Mouse (Mus musculus) CD4-positive helper T cell, adult 2 months (primary cell): ENCODE measurements at regions not wholly inside any gene's neighbourhood (a gene's known extent, or its start where the extent isn't known, plus 50 kb on each side); places are given as distances from the start of the nearest gene placed in this dataset.

ENCODE experiments used
- DNase-seq: peaks from one replicate; pipeline ENCODE4 v3.0.0-alpha.2; 2012; ENCODE audit warnings: low read depth, missing footprints, low spot score

DNA sequence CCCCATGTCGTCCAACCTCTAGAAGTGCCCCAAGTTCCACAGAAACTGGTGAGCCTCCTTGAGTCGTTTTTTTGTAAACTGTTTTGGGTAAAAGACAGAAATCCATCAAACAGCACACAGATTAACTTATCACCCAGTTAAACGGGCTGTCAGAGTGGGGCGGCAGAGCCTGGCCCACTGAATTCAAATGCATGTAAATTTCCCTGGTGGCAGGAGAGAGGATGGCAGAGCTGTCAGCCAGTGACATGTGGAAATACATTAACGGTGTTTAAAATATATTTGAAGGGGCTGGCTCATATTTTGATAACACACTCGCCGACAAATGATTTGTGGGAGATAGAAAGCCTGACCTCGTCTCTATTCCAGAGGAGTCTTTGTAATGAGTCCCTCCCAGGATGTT, 252.5 kb upstream of the Mki67 start:
- no peak for DNase-seq

GRCm38 (mm10) chr7:135986021-135986420, 269.9 kb upstream of the Mki67 start:
- DNase-seq: no peak

DNA sequence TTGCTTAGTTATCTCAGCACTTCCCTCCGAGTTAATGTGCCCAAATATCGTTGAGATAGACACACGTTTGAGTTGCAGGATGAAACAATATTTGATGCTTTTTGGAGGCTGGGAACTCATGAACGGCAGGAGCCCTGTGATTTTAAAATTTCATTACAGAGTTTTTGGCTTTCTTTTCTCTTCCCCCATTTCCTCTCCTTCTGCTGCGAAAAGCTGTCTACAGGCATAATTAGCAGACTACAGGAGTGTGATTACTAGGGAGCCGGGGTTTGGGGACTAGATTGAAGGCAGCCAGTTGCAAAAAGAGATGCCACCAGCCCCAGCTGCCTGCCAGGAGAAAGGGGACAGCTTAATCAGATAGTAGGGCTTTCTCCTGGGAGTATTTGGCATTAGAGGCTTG, 274.2 kb upstream of the Mki67 start:
- DNase-seq: no peak

DNA sequence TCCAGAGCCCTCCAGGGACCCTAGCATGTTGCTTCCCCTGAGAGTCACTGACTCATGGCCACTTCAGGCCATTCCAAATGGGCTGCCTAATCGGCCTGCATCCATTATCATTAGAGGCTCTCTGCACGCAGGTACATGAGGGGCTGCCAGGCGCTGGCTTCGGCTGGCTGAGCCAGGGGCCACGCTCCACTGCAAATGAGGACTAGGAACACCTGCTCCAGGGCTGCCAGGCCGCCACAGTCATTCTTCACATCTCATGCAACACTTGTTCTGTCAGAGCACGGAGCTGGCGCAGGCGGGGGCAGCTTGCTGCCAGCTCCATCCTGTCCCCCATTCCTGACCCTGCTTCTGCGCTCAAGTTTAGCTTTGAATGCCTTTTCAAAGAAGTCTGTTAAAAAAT, 280.7 kb upstream of the Mki67 start:
- no peak for DNase-seq

DNA sequence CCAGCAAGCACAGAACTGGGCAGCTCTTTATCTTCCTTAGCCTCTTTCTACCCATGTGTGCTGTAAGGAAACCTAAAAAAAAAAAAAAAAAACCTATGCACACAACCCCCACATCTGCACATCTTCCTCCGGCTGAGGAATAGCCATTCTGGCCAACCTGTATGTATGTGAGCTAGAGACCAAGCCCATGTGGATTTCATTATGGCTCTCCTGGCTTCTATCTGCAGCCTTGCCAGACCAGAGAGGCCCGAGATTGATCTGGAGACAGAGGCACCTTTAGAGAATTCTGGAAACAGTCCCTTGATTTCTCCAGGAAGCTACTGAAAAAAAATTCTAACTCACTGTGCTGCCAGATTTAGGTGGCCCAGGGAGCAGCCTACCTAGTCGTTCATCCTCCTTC, 281.5 kb upstream of the Mki67 start:
- DNase-seq: no peak

DNA sequence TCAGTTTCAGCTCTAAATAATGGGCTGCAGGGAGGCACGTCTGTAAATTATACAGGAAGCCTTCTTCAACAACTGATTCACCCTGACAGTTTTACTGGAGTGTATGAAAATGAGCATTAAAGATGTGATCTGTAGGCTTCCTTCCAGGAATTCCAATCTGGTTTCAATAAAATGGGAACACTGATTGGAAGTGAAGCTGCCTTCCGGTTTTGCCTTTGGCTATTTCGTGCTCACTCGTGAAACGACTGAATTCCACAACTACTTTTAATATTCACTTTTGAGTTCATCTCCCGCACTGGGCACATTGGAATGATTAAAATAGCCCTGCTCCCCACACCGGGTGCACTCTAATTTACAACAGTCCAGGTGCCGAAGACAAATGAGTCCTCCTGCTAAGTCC, 286.2 kb upstream of the Mki67 start:
- DNase-seq: no peak

- no peak for DNase-seq
Measured at GRCm38 (mm10) chr7:136003291-136003690, 287.1 kb upstream of the Mki67 start.

DNA sequence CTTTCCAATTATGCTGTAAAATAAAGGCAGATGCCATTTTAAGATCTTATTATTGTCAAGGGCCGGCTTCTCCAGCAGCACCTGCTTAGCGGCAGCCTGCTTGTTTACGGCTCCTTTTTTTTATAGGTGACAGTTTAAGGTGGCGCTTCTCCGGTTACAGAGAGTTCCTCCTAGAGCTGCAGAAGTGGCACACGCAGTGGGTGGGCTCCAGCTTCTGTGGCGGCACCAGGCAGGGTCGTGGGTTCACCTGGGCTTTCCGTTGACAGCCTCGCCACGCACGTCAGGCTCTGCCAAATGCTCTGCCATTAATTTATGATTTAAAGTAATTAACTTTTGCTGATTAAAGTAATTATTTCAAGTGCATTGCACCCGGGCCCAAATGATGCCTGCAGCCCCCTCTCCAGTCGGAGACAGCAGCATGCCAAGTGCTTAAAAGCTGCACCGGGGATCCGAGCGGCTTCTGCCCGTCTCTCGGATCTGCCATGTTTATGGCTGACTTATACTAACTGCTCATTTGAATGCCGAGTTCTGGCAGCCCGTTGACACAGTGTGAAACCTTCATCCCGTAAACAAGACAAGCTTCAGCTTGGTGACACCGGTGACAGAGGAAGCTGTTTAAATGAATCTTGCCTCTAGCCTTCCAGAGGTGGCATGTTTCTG, 291.8 kb upstream of the Mki67 start:
- no peak for DNase-seq

GRCm38 (mm10) chr7:136008486-136008885, 292.3 kb upstream of the Mki67 start:
- DNase-seq: no peak

- no peak for DNase-seq
Measured at GRCm38 (mm10) chr7:136010013-136010412, 293.9 kb upstream of the Mki67 start.

DNA sequence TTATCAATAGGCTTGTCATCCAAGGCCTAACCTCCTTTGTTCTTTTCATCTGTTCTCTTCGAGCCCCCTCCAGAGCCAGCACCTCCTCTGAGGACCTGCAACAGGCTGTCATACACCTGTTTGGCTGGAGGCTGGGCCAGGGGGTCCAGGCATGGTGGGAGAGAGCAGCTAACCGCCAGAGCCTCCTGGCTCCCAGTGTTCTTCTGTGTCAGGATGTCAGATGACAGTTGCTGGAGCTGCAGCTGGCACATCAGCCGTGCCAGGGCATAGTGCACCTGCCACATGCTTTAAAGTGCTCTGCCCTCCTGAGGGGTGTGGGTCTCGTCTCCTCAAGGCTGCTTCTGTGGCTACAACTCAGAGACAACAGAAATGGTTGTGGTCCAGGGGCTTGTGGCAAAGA, 298.5 kb upstream of the Mki67 start:
- DNase-seq: no peak

GRCm38 (mm10) chr7:136016918-136017317, 300.8 kb upstream of the Mki67 start:
- no peak for DNase-seq

DNA sequence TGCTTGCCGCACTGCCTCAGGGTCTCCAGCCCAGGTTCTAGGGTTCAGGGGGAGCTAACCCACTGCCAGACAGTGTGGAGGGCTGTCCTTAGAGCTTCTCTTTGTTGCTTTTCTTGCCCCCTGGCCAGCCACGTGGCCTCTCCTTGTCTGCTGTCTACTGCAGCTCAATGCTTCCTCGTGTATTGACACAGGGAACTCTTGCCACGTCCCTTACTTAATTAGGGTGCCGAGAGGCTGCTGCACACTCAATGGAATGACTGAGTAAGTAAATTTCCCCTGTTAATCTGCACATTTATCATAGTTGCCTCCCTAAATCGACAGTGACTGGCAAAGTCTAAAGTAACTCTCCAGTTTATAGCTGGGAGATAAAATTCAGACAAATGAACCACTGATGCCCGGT, 304.4 kb upstream of the Mki67 start:
- DNase-seq: no peak

DNA sequence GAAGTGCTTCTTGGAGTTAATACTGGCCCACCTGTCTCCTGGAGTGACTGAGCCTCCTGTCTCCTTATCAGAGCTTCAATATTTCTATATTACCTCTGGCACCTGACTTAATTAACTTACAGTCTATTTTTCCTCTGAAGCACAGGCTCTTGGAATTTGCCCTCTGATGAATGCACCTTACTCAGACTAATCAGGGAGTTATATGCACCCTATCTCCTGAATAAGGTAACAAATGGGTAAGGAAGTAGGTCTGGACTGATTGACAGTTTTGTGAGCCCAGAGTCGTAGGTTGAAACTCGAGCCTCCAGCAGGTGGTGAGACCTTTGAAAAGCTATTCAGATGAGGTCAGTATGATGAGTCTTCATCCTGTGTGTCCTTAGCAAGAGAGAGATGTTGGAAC, 304.9 kb upstream of the Mki67 start:
- no peak for DNase-seq

DNA sequence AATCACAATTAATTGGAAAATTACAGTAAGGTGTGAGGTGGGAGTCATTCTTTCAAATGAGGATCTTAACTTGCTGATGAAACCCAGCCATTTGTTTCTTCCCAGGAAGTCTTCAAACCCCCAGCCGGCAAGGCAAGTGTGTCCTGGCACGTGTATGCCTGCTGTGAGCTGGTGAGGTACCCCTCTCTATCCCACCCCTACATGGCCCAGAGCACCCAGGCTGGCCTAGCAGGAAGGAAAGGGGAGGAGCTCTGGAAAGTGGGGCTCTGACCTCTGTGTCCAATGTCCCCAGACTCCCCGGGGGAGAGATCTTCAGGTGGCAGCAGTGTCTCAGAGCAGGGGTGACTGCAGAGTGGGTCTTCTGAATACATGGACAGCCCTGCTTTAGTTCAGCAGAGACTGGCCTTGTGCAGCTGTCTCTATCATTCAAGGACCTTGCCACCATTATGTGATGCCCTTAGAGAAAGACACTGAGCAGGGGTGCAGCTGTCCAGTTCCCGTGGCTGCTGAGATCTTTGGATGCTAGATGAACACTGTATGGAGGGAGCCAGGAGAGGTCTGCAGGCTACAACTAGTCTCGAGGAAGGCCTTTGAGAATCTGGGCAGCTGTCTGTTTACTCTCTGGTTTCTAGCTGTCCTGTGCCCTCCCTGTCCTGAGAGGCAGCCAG, 306.8 kb upstream of the Mki67 start:
- DNase-seq: no peak

- no peak for DNase-seq
Measured at GRCm38 (mm10) chr7:136026451-136026850, 310.3 kb upstream of the Mki67 start.

GRCm38 (mm10) chr7:136032026-136032425, 315.9 kb upstream of the Mki67 start:
- DNase-seq: no peak

DNA sequence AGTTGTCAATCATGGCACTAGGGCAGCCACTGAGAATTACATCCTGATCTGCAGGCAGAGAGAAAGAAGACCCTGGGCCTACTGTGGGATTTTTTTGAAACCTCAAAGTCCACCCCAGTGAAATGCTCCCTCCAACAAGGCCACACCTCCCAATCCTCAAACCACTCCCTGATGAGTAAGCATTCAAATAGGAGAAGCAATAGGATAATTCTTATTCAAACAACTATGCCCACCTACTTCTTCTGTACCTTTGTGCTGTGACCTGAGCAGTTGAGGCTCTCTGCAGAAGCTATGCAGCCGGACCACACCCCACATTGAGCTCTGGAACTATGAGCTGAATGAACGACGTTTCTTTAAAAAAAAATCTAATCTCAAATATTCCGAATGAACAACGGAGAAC, 317.4 kb upstream of the Mki67 start:
- no peak for DNase-seq

- DNase-seq: no peak
Measured at GRCm38 (mm10) chr7:136035735-136036134, 319.6 kb upstream of the Mki67 start.

DNA sequence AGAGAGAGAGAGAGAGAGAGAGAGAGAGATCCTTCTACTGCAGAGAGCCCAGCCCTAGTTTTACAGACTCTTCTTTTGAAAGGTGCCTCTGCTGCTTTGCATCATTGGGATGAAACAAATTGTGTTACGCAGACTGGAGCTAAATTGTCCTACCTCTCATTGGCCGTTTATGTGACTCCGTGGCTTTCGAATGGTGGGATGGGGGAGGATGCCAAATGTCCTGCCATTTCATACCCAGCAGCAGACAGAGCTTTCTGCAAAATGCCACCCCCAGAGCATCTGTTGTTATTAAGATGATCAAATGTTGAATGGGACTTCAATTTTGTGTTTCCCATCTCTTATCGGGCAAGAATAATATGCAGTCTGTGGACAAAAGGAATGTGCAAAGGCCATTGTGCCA, 321.9 kb upstream of the Mki67 start:
- no peak for DNase-seq

DNA sequence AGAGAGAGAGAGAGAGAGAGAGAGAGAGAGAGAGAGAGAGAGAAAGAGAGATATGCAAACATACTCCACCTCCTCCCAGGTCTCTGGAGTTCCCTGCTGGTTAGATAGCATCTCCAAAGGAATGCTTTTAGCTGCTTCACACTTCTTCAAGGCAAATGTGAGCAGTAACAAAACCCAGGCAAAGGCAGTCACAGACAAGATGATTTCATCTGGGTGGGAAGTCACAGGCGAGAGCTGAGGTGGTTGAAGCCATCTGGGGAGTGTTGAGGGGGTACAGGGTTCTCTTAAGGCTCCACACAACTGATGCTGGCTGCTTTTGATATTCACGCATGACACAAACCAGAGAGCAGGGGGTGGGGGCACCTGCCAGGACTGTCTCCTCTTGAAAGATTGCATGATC, 322.7 kb upstream of the Mki67 start:
- DNase-seq: no peak

- no peak for DNase-seq
Measured at GRCm38 (mm10) chr7:136041921-136042320, 325.8 kb upstream of the Mki67 start.

GRCm38 (mm10) chr7:136046645-136047363, 330.6 kb upstream of the Mki67 start:
- no peak for DNase-seq
